Mouse (Mus musculus) gonadal fat pad, adult 2 months (tissue): ENCODE measurements around the gene Polk. TPM values are rescaled to one million over a fixed set of nuclear protein-coding genes. Genes with fewer than 3 reads are reported as not detected.

Experiments used
- DNase-seq: peaks from one replicate; pipeline ENCODE4 v3.0.0-alpha.2; 2012; ENCODE audit warnings: low read depth
- polyA plus RNA-seq: library from polyadenylated mRNA; depleted of rRNA; stranded (reverse); fragments of >200 nt; gene quantifications from 2 replicates; pipeline ENCODE4 v1.2.3, GENCODE M21; 2012

Polk gene
- polyA plus RNA-seq, 1 experiment = 2.8 TPM

- no peak for DNase-seq
These were observed 13.6 kb downstream of the Polk start for GRCm38 (mm10) chr13:96528776-96529175.

- DNase-seq = no peak
These were observed 14.5 kb downstream of the Polk start for GRCm38 (mm10) chr13:96527856-96528255.

GRCm38 (mm10) chr13:96527022-96527421 lies 15.4 kb downstream of the Polk start:
- no peak for DNase-seq

- DNase-seq = no peak
These were observed 21.1 kb downstream of the Polk start for GRCm38 (mm10) chr13:96521294-96521693.

GRCm38 (mm10) chr13:96517335-96517734 lies 25.0 kb downstream of the Polk start:
- DNase-seq = no peak

- no peak for DNase-seq
These were observed 26.1 kb downstream of the Polk start for GRCm38 (mm10) chr13:96516249-96516648.

- DNase-seq = no peak
These were observed 28.0 kb downstream of the Polk start for GRCm38 (mm10) chr13:96514154-96514942.

GRCm38 (mm10) chr13:96511893-96512292 lies 30.5 kb downstream of the Polk start:
- DNase-seq = no peak

GRCm38 (mm10) chr13:96511262-96511661 lies 31.1 kb downstream of the Polk start:
- no peak for DNase-seq

GRCm38 (mm10) chr13:96510635-96511034 lies 31.7 kb downstream of the Polk start:
- no peak for DNase-seq

- DNase-seq = no peak
These were observed 34.8 kb downstream of the Polk start for GRCm38 (mm10) chr13:96507541-96507940.

GRCm38 (mm10) chr13:96506313-96506712 lies 36.1 kb downstream of the Polk start:
- DNase-seq = no peak

GRCm38 (mm10) chr13:96505661-96506060 lies 36.7 kb downstream of the Polk start:
- DNase-seq = no peak

- DNase-seq = no peak
These were observed 42.5 kb downstream of the Polk start for GRCm38 (mm10) chr13:96499891-96500290.

GRCm38 (mm10) chr13:96496630-96497029 lies 45.7 kb downstream of the Polk start:
- no peak for DNase-seq

GRCm38 (mm10) chr13:96490433-96490832 lies 51.9 kb downstream of the Polk start, which contains the start of gene Gm17622:
TSS of gene Gm17622 (plus strand) at chr13:96490733.
- no peak for DNase-seq

- peak; percentile 9 for DNase-seq
These were observed 54.4 kb downstream of the Polk start for GRCm38 (mm10) chr13:96487968-96488367.

GRCm38 (mm10) chr13:96487230-96487629 lies 55.1 kb downstream of the Polk start:
- peak; percentile 49 for DNase-seq

- DNase-seq = no peak
These were observed 63.4 kb downstream of the Polk start for GRCm38 (mm10) chr13:96478991-96479390.

- DNase-seq = no peak
These were observed 65.2 kb downstream of the Polk start for GRCm38 (mm10) chr13:96477226-96477625.

- no peak for DNase-seq
These were observed 71.4 kb downstream of the Polk start, which contains the start of gene Ankdd1b for GRCm38 (mm10) chr13:96470957-96471356. TSS of gene Ankdd1b (minus strand) at chr13:96471198.

GRCm38 (mm10) chr13:96470556-96470955 lies 71.8 kb downstream of the Polk start:
- no peak for DNase-seq

GRCm38 (mm10) chr13:96468678-96469077 lies 73.7 kb downstream of the Polk start:
- DNase-seq = no peak

GRCm38 (mm10) chr13:96465315-96465714 lies 77.1 kb downstream of the Polk start:
- no peak for DNase-seq
